Mouse (Mus musculus) bone marrow, adult 2 months (tissue): ENCODE measurements around the gene Nrn1l.

Experiments used
- CTCF ChIP-seq: fragments of 200-500 bp; IDR thresholded peaks from 2 replicates; pipeline ENCODE4 v1.5.1; 2011; ENCODE audit warnings: low read length, control low read depth; ENCODE audit not compliant: control insufficient read depth, insufficient read depth
- POLR2A ChIP-seq: fragments of 200-500 bp; IDR thresholded peaks from 2 replicates; pipeline ENCODE4 v1.6.1; 2011; ENCODE audit warnings: low read depth, mild to moderate bottlenecking, control low read depth, low read length, borderline replicate concordance; ENCODE audit not compliant: control insufficient read depth

DNA sequence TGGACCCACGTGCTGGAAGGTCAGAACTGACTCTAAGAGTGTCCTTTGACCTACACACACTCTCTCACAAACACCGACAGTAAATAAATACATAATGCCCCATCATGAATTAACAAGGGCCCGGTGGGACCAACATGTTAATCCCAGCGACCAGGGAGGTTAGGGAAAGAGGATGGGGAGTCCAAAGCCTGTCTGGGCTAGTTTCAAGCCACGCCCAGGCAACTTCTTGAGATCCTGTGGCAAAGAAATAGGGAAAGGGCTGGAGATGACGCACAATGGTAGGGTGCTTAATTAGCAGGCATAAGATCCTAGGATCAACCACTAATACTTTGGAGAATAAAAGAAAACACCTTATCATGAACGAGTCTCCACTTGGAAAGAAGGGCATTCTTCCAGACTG lies 42.8 kb upstream of the Nrn1l start:
- TF ChIP-seq POLR2A (no peak), CTCF (no peak)
